Mouse (Mus musculus) mouse trophoblast stem cell (cell line): ENCODE data around the gene Fam47c.

ENCODE experiments used
- in situ Hi-C, 2 experiments: fragments of 300-500 bp; cut with MseI, MboI; formaldehyde crosslinking; loops; 2 replicates in 1 of 2; 3 replicates in 1 of 2; pipeline ENCODE4 v1.15.1; 2025

Gene Fam47c

GRCm38 (mm10) chrX:78737463-78737862 lies at the start of gene Fam47c:
TSS of gene Fam47c (plus strand) at chrX:78737763.
- in situ Hi-C loops: no loop called here

DNA sequence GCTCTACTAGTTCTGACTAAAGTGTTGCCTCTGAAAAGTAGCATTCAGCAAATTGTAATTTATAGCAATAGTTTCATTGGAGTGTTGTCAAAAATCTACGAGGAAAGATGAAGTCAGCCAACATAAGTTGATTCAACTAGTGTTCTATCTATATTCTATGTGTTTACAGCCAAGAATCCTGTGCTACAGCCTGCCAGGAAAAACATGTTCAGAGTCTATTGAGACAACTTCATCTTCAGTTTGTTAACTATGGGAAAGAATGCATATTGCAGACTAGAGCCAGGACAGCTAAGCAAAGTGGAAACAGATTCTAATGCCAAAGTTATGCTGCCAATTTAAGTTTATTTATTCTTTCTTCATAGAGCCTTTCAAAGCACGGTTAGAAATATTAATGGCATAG lies 31.8 kb downstream of the Fam47c start:
- in situ Hi-C loops: no loop called here

DNA sequence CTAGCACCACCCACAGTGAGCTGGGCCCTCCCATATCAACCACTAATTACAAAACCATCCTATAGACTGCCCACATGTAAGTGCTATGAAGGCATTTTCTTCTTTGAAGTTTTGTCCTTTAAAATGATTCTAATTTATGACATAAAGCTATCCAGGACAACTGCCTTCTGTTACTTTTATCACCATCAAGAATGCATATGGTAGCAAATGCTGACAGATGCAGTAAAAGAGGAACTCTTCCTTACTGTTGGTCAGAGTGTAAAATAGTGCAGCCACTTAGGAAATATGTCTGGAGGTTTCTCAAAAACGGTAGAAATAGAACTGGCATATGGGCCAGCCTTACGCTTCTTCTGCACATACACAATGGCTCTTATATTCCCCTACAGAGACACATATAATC lies 39.5 kb downstream of the Fam47c start:
- in situ Hi-C loops: no loop called here
